Mouse (Mus musculus): ENCODE measurements at regions not wholly inside any gene's neighbourhood (a gene's known extent, or its start where the extent isn't known, plus 50 kb on each side); places are given as distances from the start of the nearest gene placed in this dataset.

DNA sequence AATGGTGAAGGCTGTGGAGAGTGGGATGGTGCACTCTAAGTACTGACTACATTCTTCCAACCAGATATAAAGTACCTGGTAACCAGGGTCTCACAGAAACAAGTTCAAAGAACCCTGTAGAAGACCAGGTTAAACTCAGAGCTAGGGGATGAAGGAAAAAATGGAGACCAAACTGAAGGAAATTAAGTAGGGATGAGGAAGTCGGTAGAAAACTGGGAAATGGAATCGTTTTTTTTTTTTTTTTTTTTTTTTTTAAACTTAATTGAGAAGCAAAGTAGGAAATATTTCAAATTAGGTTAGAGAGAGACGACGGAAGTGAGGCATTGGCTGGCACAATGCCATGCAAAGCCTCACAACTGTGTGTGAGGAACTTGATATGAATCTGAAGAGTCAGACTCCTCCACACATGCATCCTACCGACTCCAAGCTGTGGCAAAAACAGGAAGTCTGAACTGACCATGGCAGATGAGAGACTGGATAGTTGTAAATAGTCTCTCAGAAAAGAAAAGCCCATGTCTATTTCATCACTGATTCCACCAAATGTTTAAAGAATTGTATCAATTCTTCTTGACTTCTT lies 194.2 kb downstream of the Etnk1 start:
- ATAC-seq (replicated peaks; ENCODE audit: low FRiP score, low TSS enrichment, low read depth) (no peak), DNase-seq (ENCODE audit: low spot score) (no peak)
- H3K9ac ChIP-seq (ENCODE audit: low read length): no peak overlapping the region
- WGBS: 64% methylated on average over 5 of the region's 5 CpGs
- no peaks in the 10 kb centered on the region for H3K4me1 ChIP-seq (replicated peaks; ENCODE audit: control insufficient read depth, insufficient read depth, low read length)
- no peak overlapping the region for H3K27ac ChIP-seq (ENCODE audit: low read depth)
- H3K36me3 ChIP-seq (ENCODE audit: control insufficient read depth, insufficient read depth, low read length): no peaks in the 10 kb centered on the region
- no peak overlapping the region for H3K4me3 ChIP-seq (ENCODE audit: low read depth, low read length)
- H3K27me3 ChIP-seq (replicated peaks; ENCODE audit: control insufficient read depth, insufficient read depth, low read length): no peaks in the 10 kb centered on the region
- H3K9me3 ChIP-seq (ENCODE audit: control insufficient read depth, low read length): no peaks in the 10 kb centered on the region
- H3K4me2 ChIP-seq (ENCODE audit: low read length): no peak overlapping the region

DNA sequence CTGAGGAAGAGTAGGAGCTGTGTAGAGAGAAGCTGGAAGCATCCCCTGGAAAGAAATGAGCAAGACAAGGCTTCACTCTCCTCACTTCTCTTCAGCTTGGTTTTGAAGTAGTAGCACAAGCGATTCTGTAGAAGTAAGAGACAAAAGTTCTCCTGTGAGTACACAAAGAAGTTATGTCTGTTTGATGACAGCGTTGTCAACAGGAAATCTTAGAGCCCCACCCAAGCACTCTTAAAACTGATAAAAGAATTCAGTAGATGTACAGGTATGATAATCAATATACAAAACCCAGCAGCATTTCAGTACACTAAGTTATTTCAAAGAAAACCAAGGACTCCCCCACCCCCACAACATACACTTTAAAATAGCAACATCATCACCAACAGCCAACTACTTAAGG lies 194.9 kb downstream of the Etnk1 start:
- H3K27ac ChIP-seq (ENCODE audit: low read depth): no peak overlapping the region
- H3K4me2 ChIP-seq (ENCODE audit: low read length): no peak overlapping the region
- no peaks in the 10 kb centered on the region for H3K27me3 ChIP-seq (replicated peaks; ENCODE audit: control insufficient read depth, insufficient read depth, low read length)
- ATAC-seq (replicated peaks; ENCODE audit: low FRiP score, low TSS enrichment, low read depth): no peak
- no peak overlapping the region for H3K9ac ChIP-seq (ENCODE audit: low read length)
- DNase-seq (ENCODE audit: low spot score): no peak
- no peaks in the 10 kb centered on the region for H3K4me1 ChIP-seq (replicated peaks; ENCODE audit: control insufficient read depth, insufficient read depth, low read length)
- H3K9me3 ChIP-seq (ENCODE audit: control insufficient read depth, low read length): no peaks in the 10 kb centered on the region
- H3K4me3 ChIP-seq (ENCODE audit: low read depth, low read length): no peak overlapping the region
- 85% methylated on average over 2 of the region's 2 CpGs for WGBS
- no peaks in the 10 kb centered on the region for H3K36me3 ChIP-seq (ENCODE audit: control insufficient read depth, insufficient read depth, low read length)

- no peaks in the 10 kb centered on the region for H3K9me3 ChIP-seq (ENCODE audit: control insufficient read depth, low read length)
- H3K27me3 ChIP-seq (replicated peaks; ENCODE audit: control insufficient read depth, insufficient read depth, low read length): no peaks in the 10 kb centered on the region
- H3K4me1 ChIP-seq (replicated peaks; ENCODE audit: control insufficient read depth, insufficient read depth, low read length): no peaks in the 10 kb centered on the region
- DNase-seq (ENCODE audit: low spot score) (no peak), ATAC-seq (replicated peaks; ENCODE audit: low FRiP score, low TSS enrichment, low read depth) (no peak)
- no peak overlapping the region for H3K4me2 ChIP-seq (ENCODE audit: low read length)
- H3K36me3 ChIP-seq (ENCODE audit: control insufficient read depth, insufficient read depth, low read length): no peaks in the 10 kb centered on the region
- H3K27ac ChIP-seq (ENCODE audit: low read depth): no peak overlapping the region
- 89% methylated on average over 5 of the region's 5 CpGs for WGBS
- no peak overlapping the region for H3K4me3 ChIP-seq (ENCODE audit: low read depth, low read length)
- no peak overlapping the region for H3K9ac ChIP-seq (ENCODE audit: low read length)
These were observed 198.8 kb downstream of the Etnk1 start for GRCm38 (mm10) chr6:143365840-143366239.

DNA sequence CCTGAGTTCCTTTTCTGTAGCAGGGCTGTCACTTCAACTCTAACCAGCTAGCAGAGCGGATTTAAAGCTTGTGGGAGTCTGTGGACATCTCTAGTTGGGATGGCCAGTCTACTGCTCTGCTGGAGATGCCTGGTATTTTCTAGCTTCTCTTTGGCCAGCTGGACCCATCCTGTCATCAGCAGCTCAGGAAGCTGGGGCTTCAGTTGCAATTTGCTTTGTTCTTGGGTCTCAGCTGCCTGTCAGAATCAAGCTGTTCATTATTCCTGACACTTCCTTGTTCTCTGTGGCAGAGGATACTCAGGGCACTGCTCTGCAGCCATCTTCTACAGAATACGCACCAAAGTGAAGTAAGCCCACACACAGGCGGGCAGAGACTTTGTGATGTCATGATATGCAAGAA lies 200.8 kb downstream of the Etnk1 start:
- no peak overlapping the region for H3K4me2 ChIP-seq (ENCODE audit: low read length)
- H3K27me3 ChIP-seq (replicated peaks; ENCODE audit: control insufficient read depth, insufficient read depth, low read length): no peaks in the 10 kb centered on the region
- no peaks in the 10 kb centered on the region for H3K9me3 ChIP-seq (ENCODE audit: control insufficient read depth, low read length)
- WGBS: 68% methylated on average over 3 of the region's 3 CpGs
- no peak overlapping the region for H3K4me3 ChIP-seq (ENCODE audit: low read depth, low read length)
- no peaks in the 10 kb centered on the region for H3K4me1 ChIP-seq (replicated peaks; ENCODE audit: control insufficient read depth, insufficient read depth, low read length)
- no peak overlapping the region for H3K27ac ChIP-seq (ENCODE audit: low read depth)
- no peaks in the 10 kb centered on the region for H3K36me3 ChIP-seq (ENCODE audit: control insufficient read depth, insufficient read depth, low read length)
- H3K9ac ChIP-seq (ENCODE audit: low read length): no peak overlapping the region
- ATAC-seq (replicated peaks; ENCODE audit: low FRiP score, low TSS enrichment, low read depth) (no peak), DNase-seq (ENCODE audit: low spot score) (no peak)

- Histone ChIP-seq H3K27ac (ENCODE audit: low read depth) (no peak overlapping the region), H3K4me2 (ENCODE audit: low read length) (no peak overlapping the region), H3K27me3 (replicated peaks; ENCODE audit: control insufficient read depth, insufficient read depth, low read length) (no peaks in the 10 kb centered on the region), H3K36me3 (ENCODE audit: control insufficient read depth, insufficient read depth, low read length) (no peaks in the 10 kb centered on the region), H3K4me3 (ENCODE audit: low read depth, low read length) (no peak overlapping the region), H3K9ac (ENCODE audit: low read length) (no peak overlapping the region), H3K4me1 (replicated peaks; ENCODE audit: control insufficient read depth, insufficient read depth, low read length) (no peaks in the 10 kb centered on the region), H3K9me3 (ENCODE audit: control insufficient read depth, low read length) (no peaks in the 10 kb centered on the region)
- no peak for ATAC-seq (replicated peaks; ENCODE audit: low FRiP score, low TSS enrichment, low read depth)
- WGBS: 47% methylated on average over 8 of the region's 8 CpGs
- no peak for DNase-seq (ENCODE audit: low spot score)
These were observed 201.6 kb downstream of the Etnk1 start for GRCm38 (mm10) chr6:143368646-143369045.

DNA sequence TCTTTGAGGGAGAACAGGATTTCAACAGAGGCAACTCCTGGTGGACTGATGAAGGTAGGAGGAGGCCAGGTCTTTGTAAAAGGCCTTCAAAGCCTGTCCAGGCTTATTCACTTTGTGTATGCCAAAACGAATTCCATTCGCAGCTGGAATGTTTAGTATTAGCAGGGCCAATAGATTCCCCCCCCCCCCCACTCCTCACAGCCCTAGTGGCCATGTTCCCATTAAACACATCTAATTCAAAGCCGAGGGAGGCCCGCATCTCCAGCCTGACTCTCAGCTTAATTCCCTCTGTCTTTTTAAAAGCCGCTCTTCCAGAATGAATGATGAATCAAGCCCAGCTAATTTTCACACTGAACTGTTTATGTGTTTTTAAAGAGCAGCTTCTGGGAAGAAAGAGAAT lies 205.5 kb downstream of the Etnk1 start:
- no peak overlapping the region for H3K9ac ChIP-seq (ENCODE audit: low read length)
- no peaks in the 10 kb centered on the region for H3K36me3 ChIP-seq (ENCODE audit: control insufficient read depth, insufficient read depth, low read length)
- ATAC-seq (replicated peaks; ENCODE audit: low FRiP score, low TSS enrichment, low read depth) (no peak), DNase-seq (ENCODE audit: low spot score) (no peak)
- H3K4me1 ChIP-seq (replicated peaks; ENCODE audit: control insufficient read depth, insufficient read depth, low read length): no peaks in the 10 kb centered on the region
- WGBS: 36% methylated on average over 5 of the region's 5 CpGs
- no peak overlapping the region for H3K27ac ChIP-seq (ENCODE audit: low read depth)
- H3K27me3 ChIP-seq (replicated peaks; ENCODE audit: control insufficient read depth, insufficient read depth, low read length): no peaks in the 10 kb centered on the region
- no peaks in the 10 kb centered on the region for H3K9me3 ChIP-seq (ENCODE audit: control insufficient read depth, low read length)
- H3K4me3 ChIP-seq (ENCODE audit: low read depth, low read length): no peak overlapping the region
- H3K4me2 ChIP-seq (ENCODE audit: low read length): no peak overlapping the region

DNA sequence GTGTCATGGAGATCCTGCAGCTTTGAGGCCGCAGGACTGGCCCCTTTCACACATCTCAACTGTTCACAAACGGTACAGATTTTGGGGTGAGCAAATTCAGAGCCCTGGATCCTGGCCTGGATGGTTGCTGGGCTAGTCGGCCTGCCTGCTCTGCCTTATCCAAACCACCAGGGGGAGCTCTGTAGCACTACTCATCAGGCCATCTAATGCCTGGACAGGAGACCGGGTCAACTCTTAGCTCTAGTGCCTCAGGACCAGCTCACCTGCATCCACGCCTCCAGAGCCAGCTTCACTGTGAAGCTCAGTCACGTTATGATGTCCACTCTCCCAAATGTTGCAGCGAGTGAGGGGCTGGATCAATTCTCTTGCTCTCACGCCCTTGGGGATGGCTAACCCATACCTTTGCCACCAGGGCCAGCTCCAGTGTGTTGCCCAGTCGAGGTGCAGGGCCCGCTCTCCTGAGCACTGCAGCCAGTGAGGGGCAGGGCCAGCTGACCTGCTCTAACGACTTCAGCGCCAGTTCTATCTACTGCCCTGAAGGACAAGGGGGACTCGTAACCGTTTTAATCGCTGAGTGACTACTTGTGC lies 206.8 kb downstream of the Etnk1 start:
- Histone ChIP-seq H3K9me3 (ENCODE audit: control insufficient read depth, low read length) (no peaks in the 10 kb centered on the region), H3K4me1 (replicated peaks; ENCODE audit: control insufficient read depth, insufficient read depth, low read length) (no peaks in the 10 kb centered on the region), H3K27me3 (replicated peaks; ENCODE audit: control insufficient read depth, insufficient read depth, low read length) (no peaks in the 10 kb centered on the region), H3K4me2 (ENCODE audit: low read length) (no peak overlapping the region), H3K4me3 (ENCODE audit: low read depth, low read length) (no peak overlapping the region), H3K36me3 (ENCODE audit: control insufficient read depth, insufficient read depth, low read length) (no peaks in the 10 kb centered on the region), H3K9ac (ENCODE audit: low read length) (no peak overlapping the region), H3K27ac (ENCODE audit: low read depth) (no peak overlapping the region)
- DNase-seq (ENCODE audit: low spot score) (peak; percentile 75), ATAC-seq (replicated peaks; ENCODE audit: low FRiP score, low TSS enrichment, low read depth) (no peak)
- 60% methylated on average over 15 of the region's 15 CpGs for whole genome bisulfite sequencing

DNA sequence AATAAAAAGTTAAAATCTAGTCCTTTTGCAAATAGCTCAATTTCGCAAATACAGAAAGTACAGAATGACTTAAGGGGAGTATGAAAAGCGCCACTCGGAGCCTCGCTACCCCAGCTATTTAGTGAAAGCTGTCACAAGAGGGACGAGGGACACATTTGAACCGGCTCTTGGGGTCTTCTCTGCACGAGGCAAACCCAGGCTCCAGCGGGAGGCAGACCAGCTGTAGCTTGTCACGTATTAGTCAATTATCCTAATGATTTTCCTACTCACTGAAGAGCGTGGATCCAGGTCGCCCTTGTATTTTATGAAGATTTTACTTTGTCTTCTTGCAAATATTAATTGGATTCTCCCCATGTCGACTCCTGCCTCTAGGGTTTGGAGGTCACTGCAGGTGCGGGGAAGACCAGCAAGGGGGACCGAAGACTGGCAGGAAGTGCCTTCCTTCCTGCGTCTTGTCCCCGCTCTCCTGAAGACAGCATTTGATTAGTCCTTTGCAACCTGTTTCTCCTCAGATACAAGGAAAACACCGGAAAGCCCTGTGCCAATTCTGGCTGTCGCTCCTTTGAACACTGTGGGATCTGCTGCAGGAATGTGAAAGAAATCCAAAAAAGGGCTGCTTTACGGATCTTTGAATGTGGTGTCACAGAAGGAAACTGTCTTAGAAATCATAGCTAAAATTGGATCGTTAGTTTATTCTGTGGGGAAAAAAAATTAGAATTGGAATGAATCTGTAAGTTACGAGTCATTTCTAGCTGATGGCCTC lies 209.1 kb downstream of the Etnk1 start:
- H3K27ac ChIP-seq (ENCODE audit: low read depth): no peak overlapping the region
- no peaks in the 10 kb centered on the region for H3K4me1 ChIP-seq (replicated peaks; ENCODE audit: control insufficient read depth, insufficient read depth, low read length)
- no peak overlapping the region for H3K4me3 ChIP-seq (ENCODE audit: low read depth, low read length)
- no peak for ATAC-seq (replicated peaks; ENCODE audit: low FRiP score, low TSS enrichment, low read depth)
- DNase-seq (ENCODE audit: low spot score): no peak
- no peak overlapping the region for H3K9ac ChIP-seq (ENCODE audit: low read length)
- no peak overlapping the region for H3K4me2 ChIP-seq (ENCODE audit: low read length)
- H3K36me3 ChIP-seq (ENCODE audit: control insufficient read depth, insufficient read depth, low read length): no peaks in the 10 kb centered on the region
- H3K9me3 ChIP-seq (ENCODE audit: control insufficient read depth, low read length): no peaks in the 10 kb centered on the region
- H3K27me3 ChIP-seq (replicated peaks; ENCODE audit: control insufficient read depth, insufficient read depth, low read length): no peaks in the 10 kb centered on the region
- WGBS: 80% methylated on average over 21 of the region's 21 CpGs

DNA sequence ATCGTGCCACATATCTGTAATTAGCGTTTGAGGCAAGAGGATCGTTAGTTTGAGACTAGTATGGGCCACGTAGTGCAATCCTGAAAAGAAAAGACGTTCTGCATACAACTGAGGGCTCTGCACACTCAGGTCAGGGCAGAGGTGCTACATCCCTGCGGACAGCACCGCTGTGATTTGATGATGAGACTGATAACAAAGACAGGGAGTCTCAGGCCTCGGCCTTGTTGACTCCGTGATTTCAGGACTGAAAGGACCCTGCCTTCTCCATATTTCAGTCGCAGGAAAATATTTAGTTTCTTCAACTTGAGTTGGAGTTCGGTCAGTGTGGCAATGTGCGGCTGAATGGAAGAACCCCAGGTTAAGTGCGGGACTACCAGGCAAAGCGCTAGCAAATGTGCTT lies 210.1 kb downstream of the Etnk1 start:
- no peaks in the 10 kb centered on the region for H3K36me3 ChIP-seq (ENCODE audit: control insufficient read depth, insufficient read depth, low read length)
- H3K9ac ChIP-seq (ENCODE audit: low read length): no peak overlapping the region
- DNase-seq (ENCODE audit: low spot score): no peak
- H3K4me3 ChIP-seq (ENCODE audit: low read depth, low read length): no peak overlapping the region
- H3K4me2 ChIP-seq (ENCODE audit: low read length): no peak overlapping the region
- ATAC-seq (replicated peaks; ENCODE audit: low FRiP score, low TSS enrichment, low read depth): no peak
- no peaks in the 10 kb centered on the region for H3K27me3 ChIP-seq (replicated peaks; ENCODE audit: control insufficient read depth, insufficient read depth, low read length)
- no peaks in the 10 kb centered on the region for H3K9me3 ChIP-seq (ENCODE audit: control insufficient read depth, low read length)
- WGBS: 88% methylated on average over 14 of the region's 14 CpGs
- no peaks in the 10 kb centered on the region for H3K4me1 ChIP-seq (replicated peaks; ENCODE audit: control insufficient read depth, insufficient read depth, low read length)
- H3K27ac ChIP-seq (ENCODE audit: low read depth): no peak overlapping the region

All from intestine, embryonic 14.5 days (tissue).